10 mouse cellular contexts compared by ENCODE assay signal in genomic region chr5:86071538-86071937, GRCm38 (mm10). TPM values are rescaled to one million over a fixed set of nuclear protein-coding genes. Genes with fewer than 3 reads are reported as not detected.
A peak's percentile ranks its signal among the peaks of the same experiment; 100 is the strongest.
DNase-seq lines count a peak whose midpoint lies in the region; ATAC-seq lines count a peak whose summit lies in the region.
"Had no signal": no experiment of that assay in that cellular context is flagged by ENCODE, and none has a peak within 500 bp of the region (broad histone marks: within the 10 kb centered on the region; RNA-seq: fewer than 3 reads in every experiment).

Gene Stap1, plus strand, starts transcription at chr5:86071746.

- intact Hi-C loops in gastrocnemius, postnatal 36 days (cut with DNase I) = no loop called here

- H3K9me3 ChIP-seq in forebrain, embryonic 15.5 days = no peaks in the 10 kb centered on the region
- H3K9me3 ChIP-seq in midbrain, embryonic 16.5 days (replicated peaks; ENCODE audit: control insufficient read depth, low read length, poor library complexity, severe bottlenecking) = no peaks in the 10 kb centered on the region
- H3K9me3 ChIP-seq: limb, embryonic 12.5 days had no signal

- DNase-seq in lung, postnatal 36 days = peak; percentile 40
- no peak for DNase-seq in lung, postnatal 10 days
- DNase-seq in induced T-regulatory cell, adult 2 months (ENCODE audit: low read depth) = peak; percentile 85
- DNase-seq in thymus, postnatal 4 days = peak; percentile 55
- DNase-seq in gastrocnemius, postnatal 36 days = no peak
- DNase-seq: midbrain, embryonic 14.5 days had no signal

- peak; percentile 79 for ATAC-seq in neutrophil, adult 5-6 weeks (ENCODE audit: extremely low read depth, insufficient number of reproducible peaks, low FRiP score, poor library complexity, severe bottlenecking)
- no peak for ATAC-seq in forebrain, embryonic 15.5 days (replicated peaks)
- ATAC-seq in midbrain, embryonic 16.5 days = no peak

- WGBS in forebrain, embryonic 15.5 days = 83% methylated on average over 7 of the region's 7 CpGs
- 76% methylated on average over 7 of the region's 7 CpGs for WGBS in midbrain, embryonic 16.5 days

- H3K4me3 ChIP-seq in forebrain, embryonic 15.5 days = no peak within 1 kb of the TSS
- no peak within 1 kb of the TSS for H3K4me3 ChIP-seq in midbrain, embryonic 16.5 days (ENCODE audit: low read depth, low read length)
- H3K4me3 ChIP-seq: limb, embryonic 12.5 days had no signal

- no peaks in the 10 kb centered on the region for H3K4me1 ChIP-seq in forebrain, embryonic 15.5 days
- no peaks in the 10 kb centered on the region for H3K4me1 ChIP-seq in midbrain, embryonic 16.5 days (ENCODE audit: control insufficient read depth, insufficient read depth, low read length)

- no peaks in the 10 kb centered on the region for H3K36me3 ChIP-seq in forebrain, embryonic 15.5 days
- H3K36me3 ChIP-seq in midbrain, embryonic 16.5 days (ENCODE audit: control insufficient read depth, insufficient read depth, low read length) = no peaks in the 10 kb centered on the region
- H3K36me3 ChIP-seq: limb, embryonic 12.5 days had no signal

- H3K9ac ChIP-seq in forebrain, embryonic 15.5 days (replicated peaks) = no peak within 1 kb of the TSS
- no peak within 1 kb of the TSS for H3K9ac ChIP-seq in midbrain, embryonic 16.5 days (ENCODE audit: low read depth, low read length)
- H3K9ac ChIP-seq: limb, embryonic 12.5 days had no signal

- H3K27ac ChIP-seq in forebrain, embryonic 15.5 days (replicated peaks) = no peak within 1 kb of the TSS
- H3K27ac ChIP-seq in midbrain, embryonic 16.5 days (ENCODE audit: low read length) = no peak within 1 kb of the TSS
- H3K27ac ChIP-seq: limb, embryonic 12.5 days had no signal

- H3K4me2 ChIP-seq in forebrain, embryonic 15.5 days (replicated peaks) = no peak within 1 kb of the TSS
- no peak within 1 kb of the TSS for H3K4me2 ChIP-seq in midbrain, embryonic 16.5 days (ENCODE audit: low read length)
- H3K4me2 ChIP-seq: limb, embryonic 12.5 days had no signal

- no peaks in the 10 kb centered on the region for H3K27me3 ChIP-seq in forebrain, embryonic 15.5 days
- H3K27me3 ChIP-seq in midbrain, embryonic 16.5 days (ENCODE audit: control insufficient read depth, insufficient read depth, low read depth, low read length) = no peaks in the 10 kb centered on the region
- H3K27me3 ChIP-seq: limb, embryonic 12.5 days had no signal

RNA-seq across cellular contexts. Expression of gene Stap1, which starts in this region (rescaled TPM):
- total RNA-seq in neutrophil, adult 5-6 weeks (2017) = 258 and 269 TPM in 2 replicates
- under 1 TPM in 1 of 2 experiments, not detected in 1; 0.36 TPM for total RNA-seq in gastrocnemius, postnatal 36 days (2021)
- 0.25 and 0.38 TPM in 2 replicates for polyA plus RNA-seq in forebrain, embryonic 15.5 days (2015; fragmentation: Nextera tagmentation; extraction: Ambion mirVana)
- polyA plus RNA-seq in midbrain, embryonic 16.5 days (2015; fragmentation: Nextera tagmentation; extraction: Ambion mirVana) = 0.53 and 0.59 TPM in 2 replicates

Comparison
In these comparisons a context has a peak if more than half of its experiments do, and no peak if none do; other contexts are left out.
1. RNA of gene Stap1 (total RNA-seq): 258 to 269 TPM in neutrophil, adult 5-6 weeks; 0.36 TPM in gastrocnemius, postnatal 36 days; every median in the first group is over 100 times any median in the second.
2. DNase-seq: peak in lung, postnatal 36 days (single experiment), induced T-regulatory cell, adult 2 months (single experiment) and thymus, postnatal 4 days (single experiment); none in lung, postnatal 10 days (single experiment) and gastrocnemius, postnatal 36 days (0 of 2).